In genomic region chr2:154791661-154792642, GRCm38 (mm10) we compare ENCODE assay signal across 9 mouse cellular contexts. TPM values are rescaled to one million over a fixed set of nuclear protein-coding genes. Genes with fewer than 3 reads are reported as not detected.
DNase-seq lines count a peak whose midpoint lies in the region; ATAC-seq and TF ChIP-seq lines count a peak whose summit lies in the region.
"Had no signal": no experiment of that assay in that cellular context is flagged by ENCODE, and none has a peak within 500 bp of the region (broad histone marks: within the 10 kb centered on the region; RNA-seq: fewer than 3 reads in every experiment).

No protein-coding gene starts in this region.

- under 1% methylated on average over 67 of the region's 67 CpGs for WGBS in forebrain, embryonic 15.5 days
- under 1% methylated on average over 54 of the region's 67 CpGs for WGBS in lung, embryonic 16.5 days

- no peak for TF ChIP-seq EP300 in ES-Bruce4 (IDR thresholded peaks at IDR 0.05; ENCODE audit: insufficient read depth, low read depth, low read length)

- peak overlapping the region; percentile 98 for H3K9ac ChIP-seq in ES-Bruce4 (ENCODE audit: low read depth, poor library complexity, severe bottlenecking)
- H3K9ac ChIP-seq in forebrain, embryonic 15.5 days (replicated peaks), result peak overlapping the region; percentile 81
- peak overlapping the region; percentile 98 for H3K9ac ChIP-seq in lung, embryonic 16.5 days (ENCODE audit: low read length)

- intact Hi-C loops in heart, postnatal 25 days (cut with DNase I), result loop anchor here (2.0 kb wide), 2 partner anchors 63 to 101 kb away; partner anchors contain the start of gene Eif2s2

- no peaks in the 10 kb centered on the region for H3K9me3 ChIP-seq in ES-Bruce4 (replicated peaks; ENCODE audit: control insufficient read depth, insufficient read depth, low read length, poor library complexity, severe bottlenecking)
- no peaks in the 10 kb centered on the region for H3K9me3 ChIP-seq in forebrain, embryonic 15.5 days
- no peaks in the 10 kb centered on the region for H3K9me3 ChIP-seq in lung, embryonic 16.5 days (ENCODE audit: control insufficient read depth, low read length)

- no peak for TF ChIP-seq CTCF in ES-Bruce4 (IDR thresholded peaks at IDR 0.05; ENCODE audit: low read depth, low read length)
- TF ChIP-seq CTCF in layer of hippocampus, adult 2 months (conservative IDR thresholded peaks at IDR 0.05), result no peak

- H3K4me1 ChIP-seq in ES-Bruce4 (ENCODE audit: control insufficient read depth, insufficient read depth, low read length), result no peaks in the 10 kb centered on the region
- peaks cover 50% of the 10 kb centered on the region for H3K4me1 ChIP-seq in forebrain, embryonic 15.5 days
- peaks cover 28% of the 10 kb centered on the region for H3K4me1 ChIP-seq in lung, embryonic 16.5 days (replicated peaks; ENCODE audit: control insufficient read depth, insufficient read depth, low read length)

- peak overlapping the region; percentile 81 for H3K4me2 ChIP-seq in forebrain, embryonic 15.5 days (replicated peaks)
- H3K4me2 ChIP-seq in lung, embryonic 16.5 days (ENCODE audit: low read depth, low read length), result peak overlapping the region; percentile 74

- peak overlapping the region; percentile 83 for H3K4me3 ChIP-seq in ES-Bruce4 (ENCODE audit: low read depth, low read length)
- H3K4me3 ChIP-seq in forebrain, embryonic 15.5 days, result peak overlapping the region; percentile 92
- peak overlapping the region; percentile 95 for H3K4me3 ChIP-seq in layer of hippocampus, adult 2 months
- peak overlapping the region; percentile 83 for H3K4me3 ChIP-seq in lung, embryonic 16.5 days (ENCODE audit: low read length)

- peak; percentile 7 for ATAC-seq in forebrain, embryonic 15.5 days (replicated peaks)
- peak; percentile 45 for ATAC-seq in lung, embryonic 16.5 days (ENCODE audit: low read depth)

- H3K36me3 ChIP-seq in ES-Bruce4 (ENCODE audit: control insufficient read depth, insufficient read depth, low read length, poor library complexity, severe bottlenecking), result peaks cover 13% of the 10 kb centered on the region
- H3K36me3 ChIP-seq in forebrain, embryonic 15.5 days, result no peaks in the 10 kb centered on the region
- no peaks in the 10 kb centered on the region for H3K36me3 ChIP-seq in lung, embryonic 16.5 days (ENCODE audit: control insufficient read depth, insufficient read depth, low read length)

- DNase-seq in cerebellum, adult 11-12 months, result peak; percentile 77
- peak; percentile 79 for DNase-seq in heart, postnatal 25 days (ENCODE audit: low spot score)
- DNase-seq in layer of hippocampus, adult 2 months (ENCODE audit: low spot score in 2 of 2), result peak; percentile 57 to 58
- DNase-seq in ovary, adult 18-20 months (ENCODE audit: low spot score), result peak; percentile 75
- peak; percentile 71 to 73 for DNase-seq in thymus, postnatal 10 days (ENCODE audit: low spot score in 2 of 2)

- H3K27me3 ChIP-seq in ES-Bruce4 (ENCODE audit: control insufficient read depth, insufficient read depth, low read length, poor library complexity, severe bottlenecking), result no peaks in the 10 kb centered on the region
- no peaks in the 10 kb centered on the region for H3K27me3 ChIP-seq in forebrain, embryonic 15.5 days
- H3K27me3 ChIP-seq in lung, embryonic 16.5 days (ENCODE audit: control insufficient read depth, insufficient read depth, low read depth, low read length), result no peaks in the 10 kb centered on the region

- no peak overlapping the region for H3K27ac ChIP-seq in ES-Bruce4 (ENCODE audit: insufficient read depth, low read length)
- peak overlapping the region; percentile 100 for H3K27ac ChIP-seq in forebrain, embryonic 15.5 days (replicated peaks)
- peak overlapping the region; percentile 100 for H3K27ac ChIP-seq in layer of hippocampus, adult 2 months
- H3K27ac ChIP-seq in lung, embryonic 16.5 days (ENCODE audit: low read length), result peak overlapping the region; percentile 99

- TF ChIP-seq POLR2A in ES-Bruce4 (IDR thresholded peaks at IDR 0.05; ENCODE audit: insufficient read depth, low read length), result no peak

RNA-seq across cellular contexts. Expression of gene a, which starts 0.8 kb away (rescaled TPM):
- polyA plus RNA-seq in ES-Bruce4 (2011; ENCODE audit: insufficient read depth, insufficient read length, low read depth, missing spikeins), result not detected in 2 replicates
- polyA plus RNA-seq in forebrain, embryonic 15.5 days (2015; fragmentation: Nextera tagmentation; extraction: Ambion mirVana), result 0.50 and 0.55 TPM in 2 replicates
- not detected for total RNA-seq in heart, postnatal 25 days (2021)
- total RNA-seq in layer of hippocampus, adult 2 months (2021), result not detected
- polyA plus RNA-seq in lung, embryonic 16.5 days (2015; fragmentation: Nextera tagmentation; extraction: Ambion mirVana), result not detected in 2 replicates
- total RNA-seq: hematopoietic stem cell, adult 5-6 weeks had no signal

RNA-seq across cellular contexts. Expression of gene Raly, which starts 1.1 kb away (rescaled TPM):
- 228 and 241 TPM in 2 replicates for polyA plus RNA-seq in ES-Bruce4 (2011; ENCODE audit: insufficient read depth, insufficient read length, low read depth, missing spikeins)
- 37.1 and 38.2 TPM in 2 replicates for polyA plus RNA-seq in forebrain, embryonic 15.5 days (2015; fragmentation: Nextera tagmentation; extraction: Ambion mirVana)
- 100 to 1,000 TPM in 1 of 2 experiments, 10 to 100 TPM in 1; 95.9 to 103 TPM for total RNA-seq in heart, postnatal 25 days (2021)
- 10 to 100 TPM; 62.0 to 68.6 TPM for total RNA-seq in layer of hippocampus, adult 2 months (2021)
- 38.7 and 43.4 TPM in 2 replicates for polyA plus RNA-seq in lung, embryonic 16.5 days (2015; fragmentation: Nextera tagmentation; extraction: Ambion mirVana)

RNA-seq across cellular contexts. Expression of gene Gm14214, which starts 22.1 kb away (rescaled TPM):
- 1.2 and 1.4 TPM in 2 replicates for polyA plus RNA-seq in ES-Bruce4 (2011; ENCODE audit: insufficient read depth, insufficient read length, low read depth, missing spikeins)
- not detected in 2 replicates for polyA plus RNA-seq in forebrain, embryonic 15.5 days (2015; fragmentation: Nextera tagmentation; extraction: Ambion mirVana)
- not detected for total RNA-seq in heart, postnatal 25 days (2021)
- total RNA-seq in layer of hippocampus, adult 2 months (2021), result not detected
- polyA plus RNA-seq in lung, embryonic 16.5 days (2015; fragmentation: Nextera tagmentation; extraction: Ambion mirVana), result not detected in 2 replicates
- total RNA-seq: hematopoietic stem cell, adult 5-6 weeks had no signal
